Mouse (Mus musculus) T-cell, adult 2 months (primary cell): ENCODE measurements around the gene Smim14.
"Not testable (repeated sequence)": the region's sequence is repeated elsewhere in the genome, so short reads cannot be mapped to it uniquely, and the experiment has no call there.

Experiments
- DNase-seq: peaks from one replicate; pipeline ENCODE4 v3.0.0; 2022; ENCODE audit warnings: low spot score

The Smim14 gene

DNA sequence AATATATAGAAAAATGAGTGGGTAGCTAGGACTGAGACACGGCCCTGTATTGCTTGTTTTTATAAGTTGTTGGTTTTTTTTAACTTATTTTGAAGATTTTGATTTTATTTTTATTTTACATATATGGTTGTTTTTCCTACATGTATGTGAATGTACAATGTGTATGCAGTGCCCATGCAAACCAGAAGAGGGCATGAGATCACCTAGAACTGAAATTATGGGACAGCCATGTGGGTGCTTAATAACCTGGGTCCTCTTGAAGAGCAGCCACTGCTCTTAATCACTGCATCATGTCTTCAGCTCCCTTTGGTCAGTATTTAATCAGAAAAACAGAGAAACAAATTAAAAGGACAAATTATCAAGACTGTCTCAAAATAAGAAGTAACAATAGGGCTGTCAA, 15.2 kb downstream of the Smim14 start:
- DNase-seq, result no peak

DNA sequence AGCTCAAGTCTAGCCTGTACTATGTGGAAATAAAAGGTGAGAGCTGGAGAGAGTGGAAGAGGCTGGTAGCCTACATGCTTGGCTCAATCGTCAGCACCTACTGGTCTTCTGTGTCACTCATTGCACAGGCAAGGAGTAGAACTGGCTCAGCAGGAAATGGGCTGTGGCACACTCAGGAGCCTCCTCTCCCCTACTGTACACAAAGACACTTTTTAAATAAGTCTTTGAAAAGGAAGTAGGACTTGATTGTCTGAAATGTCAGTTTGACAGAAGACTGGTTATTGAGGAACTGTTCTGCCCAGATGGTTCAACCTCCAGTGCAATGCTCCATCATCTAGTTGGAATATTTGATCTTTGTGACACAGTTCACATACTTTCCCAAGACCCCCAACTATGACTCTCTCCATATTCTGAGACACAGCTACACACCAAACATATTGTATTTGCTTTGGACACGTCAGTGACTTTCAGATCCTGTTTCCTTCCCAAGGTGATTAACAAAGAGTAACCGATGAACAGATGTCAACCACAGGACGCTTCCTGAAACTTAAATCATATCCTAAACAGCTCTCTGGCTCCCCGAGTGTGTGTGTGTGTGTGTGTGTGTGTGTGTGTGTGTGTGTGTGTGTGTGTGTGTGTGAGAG, 22.2 kb downstream of the Smim14 start:
- peak; percentile 56 for DNase-seq

DNA sequence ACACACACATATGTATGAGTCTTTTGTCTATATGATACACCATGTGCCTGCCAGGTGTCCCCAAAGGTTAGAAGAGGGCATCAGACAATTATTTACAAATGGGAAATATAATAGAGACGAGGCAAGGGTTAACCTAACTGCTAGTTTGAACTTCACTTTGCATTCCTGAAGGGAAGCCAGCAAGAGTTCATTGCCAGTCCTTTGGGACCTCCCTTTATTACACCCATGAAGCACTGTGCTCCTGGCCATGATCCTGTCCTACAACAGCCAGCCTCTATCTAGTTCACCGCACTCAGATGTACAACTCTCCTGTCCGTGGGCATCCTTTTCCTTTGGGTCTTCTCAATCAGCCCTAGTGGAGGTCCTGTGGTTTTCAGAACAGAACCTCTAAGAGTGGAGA, 23.5 kb downstream of the Smim14 start:
- no peak for DNase-seq

DNA sequence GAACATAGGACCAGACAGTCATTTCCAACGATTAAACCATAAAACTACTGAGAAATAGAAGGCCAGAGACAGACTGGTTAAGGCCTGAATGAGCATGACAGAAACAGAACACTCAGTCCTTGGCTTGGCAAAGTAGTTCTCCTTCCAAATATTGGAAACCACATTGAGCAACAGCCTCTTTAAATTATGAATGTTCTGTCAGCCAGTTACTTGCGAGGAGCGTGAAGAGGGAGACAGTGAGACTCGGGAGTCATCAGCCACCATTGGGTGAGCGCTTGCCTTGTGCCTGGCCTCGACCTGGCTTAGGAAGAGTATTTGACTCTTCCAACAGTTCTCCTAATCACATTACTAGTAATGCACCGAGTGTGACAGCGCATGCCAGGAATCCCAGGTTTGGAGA, 28.6 kb downstream of the Smim14 start:
- DNase-seq, result no peak

DNA sequence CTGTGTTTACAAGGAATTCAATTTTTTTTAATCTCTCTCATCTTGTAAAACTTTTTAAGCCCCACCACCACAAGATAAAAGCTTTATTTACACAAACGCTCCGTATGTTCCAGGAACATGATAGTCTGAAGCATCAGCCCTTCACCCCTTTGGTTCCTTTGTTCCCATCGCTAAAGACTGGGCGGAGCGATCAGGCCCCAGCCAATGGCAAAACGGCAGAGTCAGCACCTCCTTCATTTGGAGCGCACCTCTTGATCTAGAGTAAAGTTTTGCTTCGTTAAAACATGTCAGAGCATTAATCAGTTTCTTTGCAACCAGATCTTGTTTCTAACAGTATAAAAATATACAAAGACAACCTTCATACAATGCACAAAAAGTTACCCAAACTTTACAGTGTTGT, 31.2 kb downstream of the Smim14 start:
- DNase-seq, result no peak

DNA sequence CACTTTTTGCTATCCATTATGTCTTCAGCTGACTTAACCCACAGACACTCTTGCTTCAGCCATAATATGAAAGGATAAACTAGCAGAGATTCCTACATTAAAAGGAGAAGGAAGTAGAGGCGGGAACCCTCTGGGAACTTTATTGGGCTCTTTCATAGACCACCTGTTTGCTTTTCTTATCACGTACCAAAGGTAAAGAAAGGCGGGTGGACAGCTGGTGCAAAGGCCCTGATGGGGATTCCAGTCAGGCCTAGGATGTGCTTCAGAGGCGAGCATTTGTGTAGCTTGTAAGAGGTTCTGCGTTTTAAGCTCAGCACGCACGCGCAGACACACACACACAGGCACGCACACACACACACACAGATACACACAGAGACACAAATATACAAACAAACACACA, 35.6 kb downstream of the Smim14 start:
- no peak for DNase-seq

DNA sequence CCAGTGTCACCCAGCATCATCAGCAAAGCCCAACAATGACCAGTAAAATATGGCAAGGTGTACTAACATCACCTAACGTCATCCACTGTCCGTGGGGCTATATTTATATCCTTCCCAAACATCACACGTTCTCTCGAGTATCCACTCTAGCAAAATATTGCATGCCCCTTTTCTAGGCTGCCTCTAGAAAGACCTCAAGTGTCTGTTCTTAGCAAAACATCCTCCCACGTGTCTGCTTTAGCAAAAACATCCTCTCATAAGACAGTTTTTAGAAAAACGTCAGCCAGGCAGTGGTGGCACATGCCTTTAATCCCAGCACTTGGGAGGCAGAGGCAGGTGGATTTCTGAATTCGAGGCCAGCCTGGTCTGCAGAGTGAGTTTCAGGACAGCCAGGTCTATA, 36.8 kb downstream of the Smim14 start:
- peak; percentile 54 for DNase-seq

DNA sequence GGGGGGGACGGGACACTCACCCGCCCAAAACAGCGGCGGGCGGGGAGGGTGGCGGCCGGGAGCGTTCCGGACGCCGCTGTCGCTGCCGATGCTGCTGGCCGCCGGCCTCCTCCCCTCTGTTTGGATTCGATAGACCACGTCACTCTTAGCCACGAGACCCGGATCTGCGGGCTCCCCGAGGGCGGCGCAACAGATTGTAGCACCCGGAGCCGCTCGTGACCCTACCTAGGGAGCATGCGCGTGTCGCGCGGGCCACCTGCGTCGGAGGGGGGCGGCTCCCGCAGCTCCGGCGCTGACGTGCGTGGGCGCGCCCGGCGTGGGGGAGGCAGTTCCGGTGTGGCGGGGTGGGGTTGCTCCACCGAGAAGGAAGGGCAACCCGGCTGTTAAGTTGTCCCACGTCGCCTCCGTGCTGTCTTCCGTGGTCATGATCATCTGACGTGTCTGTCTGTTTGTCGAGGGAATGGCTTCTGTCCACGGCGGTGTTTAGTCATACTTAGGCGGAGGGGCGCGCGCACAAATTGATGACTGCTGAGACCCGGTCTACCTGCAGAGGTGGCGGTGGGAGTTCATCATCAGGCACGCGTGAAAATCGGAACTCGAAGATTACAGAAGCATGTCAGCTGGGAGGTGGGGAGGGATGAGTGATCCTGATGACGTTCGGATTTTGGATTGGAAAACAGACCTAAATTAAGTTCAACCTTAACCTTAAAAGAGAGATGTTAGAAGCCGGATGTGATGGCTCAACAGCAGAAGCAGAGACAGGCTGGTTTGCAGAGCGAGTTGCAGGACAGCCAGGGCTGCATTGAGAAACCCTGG, 44.1 kb downstream of the Smim14 start, which contains the start of gene Gm43552:
Gm43552 (minus strand) TSS at position 118 of the 816 bp plus-strand sequence.
- peak; percentile 99 for DNase-seq

DNA sequence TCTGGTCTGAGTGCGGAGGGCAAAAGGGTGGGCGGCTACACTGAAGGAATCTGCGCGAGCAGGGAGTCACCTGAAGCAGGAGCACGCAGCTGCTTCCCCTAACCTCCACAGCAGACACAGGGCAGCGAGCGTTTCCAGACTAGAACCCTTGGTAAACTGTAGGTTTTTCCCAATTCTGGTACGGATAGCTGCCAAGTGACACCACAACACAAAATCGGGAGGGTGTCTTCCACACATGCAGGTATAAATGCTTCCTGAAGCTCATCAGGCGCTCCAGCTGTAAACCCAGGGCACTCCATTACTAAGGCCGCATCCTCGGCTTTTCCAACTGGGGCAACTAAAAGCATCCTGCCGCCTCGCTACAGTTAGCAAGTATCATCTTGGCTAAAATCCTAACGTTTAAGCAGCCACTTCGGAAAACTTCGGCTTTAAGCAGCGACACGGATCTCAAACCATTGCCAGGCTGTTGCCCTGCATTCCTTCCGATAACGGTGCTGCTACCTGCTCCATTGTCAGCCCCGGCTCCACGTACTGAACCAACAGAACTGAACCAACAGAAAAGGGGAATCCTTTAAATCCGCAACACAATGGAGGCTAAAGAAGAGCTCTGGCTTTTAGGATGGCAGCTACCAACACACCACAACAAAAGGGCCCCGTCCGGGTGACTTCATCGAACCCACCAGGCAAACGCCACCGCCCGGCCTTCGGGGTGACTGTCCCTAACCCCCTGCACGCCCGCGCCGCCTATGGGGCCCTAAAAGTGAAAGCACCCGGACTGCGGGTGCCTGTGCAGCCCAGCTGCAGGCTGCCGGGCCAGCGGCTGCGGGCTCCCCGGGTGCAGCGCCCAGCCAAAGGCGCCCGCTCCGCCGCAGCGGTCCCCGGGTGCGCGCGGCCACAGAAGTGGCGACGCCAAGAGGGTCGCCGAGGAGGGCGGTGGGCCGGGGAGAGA, 44.9 kb downstream of the Smim14 start:
- peak; percentile 83 for DNase-seq

DNA sequence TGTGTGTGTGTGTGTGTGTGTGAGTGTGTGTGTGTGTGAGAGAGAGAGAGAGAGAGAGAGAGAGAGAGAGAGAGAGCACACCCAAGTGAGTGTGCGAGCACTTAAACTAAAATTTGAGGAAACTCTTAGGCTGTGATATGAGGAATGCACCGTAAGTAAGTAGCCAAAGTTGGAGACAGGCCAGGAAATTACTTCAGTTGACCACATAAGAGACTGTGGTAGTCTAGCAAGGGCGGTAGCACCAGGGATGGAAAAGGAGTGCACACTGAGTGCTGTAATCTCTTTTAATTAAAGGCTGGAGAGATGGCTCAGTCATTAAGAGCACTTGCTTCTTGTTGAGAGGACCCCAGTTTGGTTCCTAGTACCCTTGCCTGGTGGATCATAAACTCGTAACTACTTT, 47.2 kb downstream of the Smim14 start:
- DNase-seq, result peak; percentile 36

DNA sequence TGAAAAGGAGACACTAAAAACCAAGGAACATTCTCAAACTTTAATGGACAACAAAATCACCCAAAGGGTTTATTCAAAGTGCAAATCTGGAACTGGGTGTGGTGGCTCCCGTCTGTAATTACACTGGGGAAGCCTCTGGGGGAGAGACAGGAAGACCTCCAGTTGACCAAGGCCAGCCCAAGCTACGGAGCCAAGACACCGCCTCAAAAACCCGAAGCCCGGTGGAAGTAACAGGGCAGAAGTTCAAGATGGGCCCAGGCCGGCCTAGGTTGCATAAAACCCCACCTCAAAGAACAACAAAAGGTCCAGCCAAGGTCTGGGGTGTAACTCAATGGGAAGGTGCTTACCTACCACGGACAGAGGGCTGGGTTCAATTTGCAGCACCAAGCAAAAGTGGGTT, 48.3 kb downstream of the Smim14 start:
- DNase-seq, result no peak

DNA sequence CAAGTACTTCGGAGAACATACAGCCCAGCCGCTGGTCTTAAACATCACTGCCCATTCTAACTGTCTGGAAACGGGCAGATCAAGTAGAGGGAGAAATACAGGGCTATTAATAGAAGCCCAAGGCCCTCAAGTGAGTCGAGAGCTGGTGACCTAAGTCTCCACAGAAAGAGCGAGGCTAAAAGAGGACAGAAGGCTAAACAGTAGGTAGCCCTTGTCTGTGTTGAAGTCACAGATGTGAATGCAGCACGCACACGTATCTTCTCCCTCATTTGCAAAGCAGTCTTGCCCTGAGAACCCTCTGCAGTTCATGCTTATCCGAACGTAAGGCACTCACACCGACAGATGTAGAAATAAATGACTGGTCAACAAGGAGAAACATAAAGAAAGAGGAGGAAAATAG, 49.6 kb downstream of the Smim14 start:
- DNase-seq, result no peak

DNA sequence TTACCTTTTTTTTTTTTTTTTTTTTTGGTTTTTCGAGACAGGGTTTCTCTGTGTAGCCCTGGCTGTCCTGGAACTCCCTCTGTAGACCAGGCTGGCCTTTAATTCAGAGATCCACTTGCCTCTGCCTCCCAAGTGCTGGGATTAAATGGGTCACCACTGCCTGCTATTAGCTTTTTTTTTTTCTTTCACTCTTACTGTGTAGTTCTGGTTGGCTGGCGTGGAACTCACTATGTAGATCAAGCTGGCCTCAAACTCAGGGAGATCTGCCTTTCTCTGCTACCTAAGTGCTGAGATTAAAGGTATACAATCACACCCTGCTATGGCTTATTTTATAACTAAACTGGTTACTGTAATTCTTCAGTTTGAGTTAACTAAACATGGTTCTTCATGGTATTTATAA, 50.5 kb downstream of the Smim14 start:
- no peak for DNase-seq

DNA sequence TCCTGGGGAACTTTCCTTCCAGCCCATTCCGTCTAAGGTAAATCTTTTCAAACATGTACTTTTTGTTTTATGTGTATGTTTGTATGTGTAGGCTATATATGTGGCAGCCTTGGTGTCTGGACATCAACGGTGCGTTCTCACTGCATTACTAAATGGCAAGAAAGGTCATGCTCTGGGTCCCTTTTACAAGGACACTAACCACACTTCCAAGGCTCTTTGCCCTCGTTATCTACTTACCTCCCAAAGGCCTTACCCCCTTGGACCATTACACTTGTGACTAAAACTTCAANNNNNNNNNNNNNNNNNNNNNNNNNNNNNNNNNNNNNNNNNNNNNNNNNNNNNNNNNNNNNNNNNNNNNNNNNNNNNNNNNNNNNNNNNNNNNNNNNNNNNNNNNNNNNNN, 54.0 kb downstream of the Smim14 start:
- DNase-seq, result no peak

DNA sequence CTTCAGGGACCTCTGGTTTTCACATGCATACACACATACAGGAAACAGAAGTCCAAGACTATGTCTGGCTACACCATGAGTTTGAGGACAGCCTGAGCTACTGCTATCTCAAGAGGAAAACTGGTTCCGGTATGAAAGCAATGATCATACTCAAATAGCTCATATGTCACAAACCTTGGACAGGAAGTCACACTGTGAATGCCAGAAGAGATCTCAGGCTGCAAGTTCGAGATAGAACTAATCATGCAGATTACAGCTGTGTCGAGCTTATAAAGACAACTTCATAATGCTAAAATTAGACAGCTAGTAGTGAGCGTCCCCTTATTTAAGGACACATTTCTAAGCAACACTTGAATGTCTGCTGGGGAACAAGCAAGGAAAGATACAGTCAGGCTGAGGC, 56.5 kb downstream of the Smim14 start:
- no peak for DNase-seq

DNA sequence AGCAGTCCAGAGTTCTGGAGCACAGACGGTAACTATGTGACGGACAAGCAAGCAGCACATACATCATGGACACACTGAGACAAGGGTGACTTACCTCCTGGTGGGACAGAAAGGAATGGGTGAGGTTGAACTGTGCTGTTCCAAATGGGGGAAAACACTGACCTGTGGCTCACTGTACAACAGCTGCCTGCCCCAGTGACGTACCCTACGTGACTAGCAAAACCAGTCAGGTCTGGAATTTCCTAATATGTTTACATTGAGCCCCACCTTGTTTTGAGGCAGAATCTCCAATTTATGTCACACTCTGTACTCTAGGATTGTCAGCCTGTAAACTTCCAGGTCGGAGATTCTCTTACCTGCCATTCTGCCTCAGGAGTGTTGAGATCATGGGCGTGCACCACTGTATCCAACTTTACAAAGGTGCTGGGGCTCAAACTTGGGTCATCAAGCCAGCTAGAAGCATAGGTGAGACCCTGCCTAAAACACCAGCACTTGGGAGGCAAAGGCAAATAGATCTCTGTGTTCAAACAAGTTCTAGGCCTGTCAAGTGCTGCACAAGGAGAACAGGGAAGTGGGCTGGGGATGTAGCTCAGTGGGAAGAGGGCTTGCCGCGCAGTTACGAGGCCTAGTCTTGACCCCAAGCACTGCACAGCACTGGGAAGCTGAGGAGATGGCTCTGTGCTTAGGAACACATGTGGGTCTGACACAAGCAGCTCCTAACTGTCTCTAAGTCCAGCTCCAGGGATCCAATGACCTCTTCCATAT, 57.1 kb downstream of the Smim14 start:
- no peak for DNase-seq

DNA sequence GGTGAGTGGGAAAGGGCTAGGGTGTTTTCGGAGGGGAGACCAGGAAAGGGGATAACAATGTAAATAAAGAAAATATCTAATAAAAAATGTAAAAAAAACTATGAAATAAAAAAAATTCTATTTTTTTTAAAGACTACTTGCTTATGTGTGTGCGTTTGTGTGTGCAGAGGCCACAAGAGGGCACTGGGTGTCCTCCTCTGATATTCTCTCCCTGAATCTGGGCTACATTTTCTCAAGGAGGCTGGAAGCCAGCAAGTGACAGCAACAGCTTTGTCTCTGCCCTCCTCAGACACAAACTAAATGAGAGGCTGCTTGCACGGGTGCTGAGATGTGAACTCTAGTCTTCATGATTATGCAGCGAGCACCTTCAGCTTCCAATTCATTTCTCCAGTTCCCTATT, 58.8 kb downstream of the Smim14 start:
- DNase-seq, result peak; percentile 11

DNA sequence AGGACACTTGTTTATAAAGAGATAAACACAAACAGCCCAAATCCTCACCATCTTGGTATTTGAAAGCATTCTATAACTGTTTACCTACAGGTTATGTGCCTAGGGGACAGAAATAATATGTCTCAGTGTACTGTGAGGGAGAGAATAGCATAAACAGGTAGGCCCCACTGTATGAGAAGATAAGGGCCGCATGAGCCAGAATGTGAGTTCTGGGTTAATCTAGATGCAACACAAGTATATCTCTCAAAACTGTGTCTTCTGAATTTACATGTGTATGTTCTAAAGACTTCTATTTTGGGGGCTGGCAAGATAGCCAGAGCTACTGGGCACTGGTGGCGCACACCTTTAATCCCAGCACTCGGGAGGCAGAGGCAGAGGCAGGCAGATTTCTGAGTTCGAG, 60.2 kb downstream of the Smim14 start:
- not testable (repeated sequence) for DNase-seq

DNA sequence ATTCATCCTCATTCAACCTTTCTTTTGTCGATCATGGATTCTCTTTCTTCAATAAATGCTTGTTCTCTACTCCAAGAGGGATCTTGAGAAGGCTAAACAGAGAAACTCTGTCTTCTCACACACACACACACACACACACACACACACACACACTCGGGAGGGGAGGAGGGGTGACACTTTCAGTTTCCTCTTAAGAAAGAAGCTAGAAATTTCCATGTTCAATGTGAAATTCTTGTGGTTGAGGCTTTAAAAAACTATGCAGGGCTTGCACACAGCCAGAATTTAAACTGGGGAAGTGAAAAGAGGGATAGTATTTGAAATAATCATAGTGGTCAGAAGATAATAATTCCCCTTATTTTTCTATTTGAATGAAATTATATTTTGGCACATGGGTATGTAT, 61.2 kb downstream of the Smim14 start:
- no peak for DNase-seq

DNA sequence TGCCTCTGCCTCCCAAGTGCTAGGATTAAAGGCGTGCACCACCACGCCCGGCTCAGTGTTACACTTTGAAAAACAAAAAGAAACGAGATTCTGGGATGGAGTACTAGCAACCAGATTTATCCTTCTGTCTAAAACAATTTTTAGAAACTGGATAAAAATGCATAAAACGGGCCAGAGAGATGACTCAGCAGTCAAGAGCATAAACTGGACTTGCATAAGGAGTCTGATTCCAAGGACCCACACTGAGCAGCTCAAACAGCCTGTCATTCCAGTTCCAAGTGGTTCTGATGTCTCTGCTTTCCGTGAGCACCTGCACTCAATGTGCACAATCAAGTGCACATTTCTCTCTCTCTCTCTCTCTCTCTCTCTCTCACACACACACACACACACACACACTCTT, 67.2 kb downstream of the Smim14 start:
- DNase-seq, result no peak

DNA sequence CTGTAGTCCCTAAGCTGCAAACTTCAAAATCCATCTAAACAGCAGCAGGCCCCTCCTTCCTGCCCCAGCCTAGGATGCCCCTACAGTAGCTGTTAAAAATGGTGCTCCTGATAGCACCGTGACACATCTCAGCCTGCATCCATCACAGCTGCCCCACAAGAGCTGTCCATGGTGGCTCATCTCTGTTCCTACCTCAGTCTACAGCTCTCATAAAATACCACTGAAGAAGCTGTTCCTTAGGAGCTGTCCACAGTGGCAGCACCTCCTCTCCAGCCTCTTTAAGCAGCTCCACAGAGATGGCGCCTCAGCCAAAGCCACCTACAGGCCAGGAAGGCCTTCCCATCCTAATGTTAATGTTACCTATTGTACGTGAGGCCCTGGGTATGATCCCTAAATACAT, 70.1 kb downstream of the Smim14 start:
- DNase-seq, result no peak

DNA sequence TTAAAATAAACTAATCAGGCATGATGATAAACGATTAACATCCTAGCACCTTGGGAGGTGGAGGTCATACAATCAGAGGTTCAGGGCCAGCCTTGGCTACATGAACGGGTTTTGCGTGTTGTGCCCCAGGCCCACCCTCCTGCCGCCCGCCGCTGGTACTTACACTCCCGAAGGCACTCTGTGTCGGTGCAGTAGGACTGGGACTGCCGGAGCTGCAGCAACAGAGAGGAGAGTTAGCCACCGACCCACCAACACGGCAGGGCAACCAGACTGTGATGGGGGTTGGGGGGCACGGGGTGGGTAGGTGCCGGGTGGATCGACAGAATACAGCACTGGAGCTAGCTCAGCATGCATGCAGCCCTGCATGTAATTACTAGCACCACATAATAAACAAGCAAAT, 76.6 kb downstream of the Smim14 start:
- no peak for DNase-seq
